Mouse (Mus musculus): ENCODE data around the gene Dand5. TPM values are rescaled to one million over a fixed set of nuclear protein-coding genes. Genes with fewer than 3 reads are reported as not detected.
"Not testable (repeated sequence)": the region's sequence is repeated elsewhere in the genome, so short reads cannot be mapped to it uniquely, and the experiment has no call there.

The Dand5 gene
- total RNA-seq, 2 experiments from 2014 or later: 10.2 to 10.8 TPM

GRCm38 (mm10) chr8:84834866-84835855 is 12.5 kb upstream of the Dand5 start:
- peak; percentile 70 to 76 for DNase-seq (ENCODE audit: low spot score in 2 of 2)

- DNase-seq (ENCODE audit: low spot score in 2 of 2): no peak
Measured at GRCm38 (mm10) chr8:84834002-84834865, 11.6 kb upstream of the Dand5 start.

GRCm38 (mm10) chr8:84832759-84833742 is 10.4 kb upstream of the Dand5 start:
- no peak for DNase-seq (ENCODE audit: low spot score in 2 of 2)

- DNase-seq (ENCODE audit: low spot score in 2 of 2): peak; percentile 72 to 85
Measured at GRCm38 (mm10) chr8:84832034-84832717, 9.6 kb upstream of the Dand5 start.

GRCm38 (mm10) chr8:84831490-84831889 is 8.9 kb upstream of the Dand5 start, which contains the start of gene Gadd45gip1:
TSS of gene Gadd45gip1 (plus strand) at chr8:84831522.
- DNase-seq (ENCODE audit: low spot score in 2 of 2): no peak

GRCm38 (mm10) chr8:84826518-84826917 is 3.9 kb upstream of the Dand5 start:
- not testable (repeated sequence) for DNase-seq (ENCODE audit: low spot score in 2 of 2)

GRCm38 (mm10) chr8:84825636-84826035 is 3.0 kb upstream of the Dand5 start:
- DNase-seq (ENCODE audit: low spot score in 2 of 2): no peak

GRCm38 (mm10) chr8:84823653-84824052 is 1.0 kb upstream of the Dand5 start:
- peak; percentile 70 to 72 for DNase-seq (ENCODE audit: low spot score in 2 of 2)

- no peak for DNase-seq (ENCODE audit: low spot score in 2 of 2)
Measured at GRCm38 (mm10) chr8:84816117-84816516, 6.5 kb downstream of the Dand5 start.

- DNase-seq (ENCODE audit: low spot score in 2 of 2): peak; percentile 97 to 100
Measured at GRCm38 (mm10) chr8:84815547-84815946, 7.1 kb downstream of the Dand5 start.

- no peak for DNase-seq (ENCODE audit: low spot score in 2 of 2)
Measured at GRCm38 (mm10) chr8:84814555-84815441, 7.8 kb downstream of the Dand5 start.

- no peak for DNase-seq (ENCODE audit: low spot score in 2 of 2)
Measured at GRCm38 (mm10) chr8:84814240-84814554, 8.4 kb downstream of the Dand5 start.

GRCm38 (mm10) chr8:84813830-84814229 is 8.8 kb downstream of the Dand5 start:
- DNase-seq (ENCODE audit: low spot score in 2 of 2): no peak

GRCm38 (mm10) chr8:84813059-84813458 is 9.6 kb downstream of the Dand5 start:
- peak; percentile 86 to 91 for DNase-seq (ENCODE audit: low spot score in 2 of 2)

- DNase-seq (ENCODE audit: low spot score in 2 of 2): no peak
Measured at GRCm38 (mm10) chr8:84811303-84811702, 11.3 kb downstream of the Dand5 start.

- peak; percentile 96 to 99 for DNase-seq (ENCODE audit: low spot score in 2 of 2)
Measured at GRCm38 (mm10) chr8:84810896-84811295, 11.7 kb downstream of the Dand5 start.

- DNase-seq (ENCODE audit: low spot score in 2 of 2): no peak
Measured at GRCm38 (mm10) chr8:84809941-84810280, 12.7 kb downstream of the Dand5 start.

- DNase-seq (ENCODE audit: low spot score in 2 of 2): no peak
Measured at GRCm38 (mm10) chr8:84809109-84809940, 13.3 kb downstream of the Dand5 start.

Measured in left cerebral cortex, adult 18-20 months (tissue).